Comparison of ENCODE assay signal across 23 mouse cellular contexts in genomic region chr2:114848439-114848838, GRCm38 (mm10).
"Had no signal": no experiment of that assay in that cellular context is flagged by ENCODE, and none has a peak within 500 bp of the region (broad histone marks: within the 10 kb centered on the region; RNA-seq: fewer than 3 reads in every experiment).

No protein-coding gene starts in this region.

- H3K9me3 ChIP-seq: heart, embryonic 13.5 days; heart, embryonic 15.5 days; hindbrain, embryonic 13.5 days; hindbrain, embryonic 15.5 days; limb, embryonic 13.5 days; limb, embryonic 15.5 days; liver, embryonic 12.5 days had no signal

- H3K4me2 ChIP-seq: heart, embryonic 11.5 days; heart, embryonic 13.5 days; heart, embryonic 15.5 days; hindbrain, embryonic 13.5 days; hindbrain, embryonic 15.5 days; limb, embryonic 13.5 days; limb, embryonic 15.5 days; liver, embryonic 12.5 days had no signal

- H3K27me3 ChIP-seq: heart, embryonic 13.5 days; heart, embryonic 15.5 days; hindbrain, embryonic 13.5 days; hindbrain, embryonic 15.5 days; liver, embryonic 12.5 days had no signal

- H3K36me3 ChIP-seq: heart, embryonic 13.5 days; heart, embryonic 15.5 days; hindbrain, embryonic 13.5 days; hindbrain, embryonic 15.5 days; limb, embryonic 13.5 days; limb, embryonic 15.5 days; liver, embryonic 12.5 days had no signal

- H3K4me1 ChIP-seq: heart, embryonic 13.5 days; heart, embryonic 15.5 days; limb, embryonic 13.5 days; limb, embryonic 15.5 days; liver, embryonic 12.5 days had no signal

- H3K4me3 ChIP-seq: gastrocnemius, adult 2 months; heart, embryonic 13.5 days; heart, embryonic 15.5 days; hindbrain, embryonic 13.5 days; hindbrain, embryonic 15.5 days; limb, embryonic 13.5 days; limb, embryonic 15.5 days; liver, embryonic 12.5 days had no signal

- ATAC-seq: hindbrain, postnatal 0 days; intestine, embryonic 16.5 days; liver, embryonic 12.5 days had no signal

- H3K27ac ChIP-seq: gastrocnemius, adult 2 months; heart, embryonic 13.5 days; heart, embryonic 15.5 days; hindbrain, embryonic 13.5 days; hindbrain, embryonic 15.5 days; hindbrain, postnatal 0 days; limb, embryonic 13.5 days; limb, embryonic 15.5 days; liver, embryonic 12.5 days; liver, embryonic 14.5 days had no signal

- DNase-seq: gastrocnemius, adult 2 months; gastrocnemius, postnatal 10 days; gastrocnemius, postnatal 25 days; heart, adult 18-20 months; heart, postnatal 14 days; heart, postnatal 36 days; kidney, adult 11 months; kidney, adult 8-10 months; kidney, postnatal 25 days; layer of hippocampus, adult 9-11 months; layer of hippocampus, postnatal 36 days; left cerebral cortex, postnatal 4 days had no signal

- H3K9ac ChIP-seq: heart, embryonic 13.5 days; heart, embryonic 15.5 days; hindbrain, embryonic 13.5 days; hindbrain, embryonic 15.5 days; limb, embryonic 13.5 days; limb, embryonic 15.5 days; liver, embryonic 12.5 days; liver, embryonic 14.5 days had no signal
